Mouse (Mus musculus) brain, embryonic 14.5 days (tissue): ENCODE measurements around the gene Aak1. TPM values are rescaled to one million over a fixed set of nuclear protein-coding genes. Genes with fewer than 3 reads are reported as not detected.

Source experiments
- DNase-seq: peaks from one replicate; pipeline ENCODE4 v3.0.0-alpha.2; 2011; ENCODE audit warnings: low read depth
- CTCF ChIP-seq: fragments of 200-500 bp; IDR thresholded peaks from 2 replicates; pipeline ENCODE4 v1.5.1; 2012; ENCODE audit warnings: inconsistent platforms, mild to moderate bottlenecking, moderate library complexity, borderline replicate concordance; ENCODE audit not compliant: insufficient read depth, insufficient read length; ENCODE audit errors: extremely low read depth
- POLR2A ChIP-seq: fragments of 200-500 bp; IDR thresholded peaks from 2 replicates; pipeline ENCODE4 v1.6.1; 2012; ENCODE audit warnings: mild to moderate bottlenecking, inconsistent platforms, borderline replicate concordance; ENCODE audit not compliant: poor library complexity, insufficient read depth, insufficient read length, severe bottlenecking; ENCODE audit errors: extremely low read depth
- polyA plus RNA-seq: library from polyadenylated mRNA; depleted of rRNA; stranded (reverse); fragments of >200 nt; gene quantifications from 2 replicates; pipeline ENCODE4 v1.2.3, GENCODE M21; 2012

Aak1 gene
- polyA plus RNA-seq, 1 experiment, result 52.1 TPM

GRCm38 (mm10) chr6:86981206-86981605 is 131.9 kb downstream of the Aak1 start:
- TF ChIP-seq CTCF, result no peak
- TF ChIP-seq POLR2A, result no peak
- DNase-seq, result no peak

- no peak for DNase-seq
- no peak for TF ChIP-seq POLR2A
- 0 out of 2 replicates have a peak, but pooled peaks have one; percentile 8 for TF ChIP-seq CTCF
Observed at GRCm38 (mm10) chr6:86985314-86986106, 136.2 kb downstream of the Aak1 start.

GRCm38 (mm10) chr6:86989576-86989975 is 140.3 kb downstream of the Aak1 start:
- no peak for TF ChIP-seq POLR2A
- no peak for TF ChIP-seq CTCF
- no peak for DNase-seq

- TF ChIP-seq POLR2A (no peak), CTCF (no peak)
- no peak for DNase-seq
Observed at GRCm38 (mm10) chr6:86991041-86991440, 141.7 kb downstream of the Aak1 start.

- TF ChIP-seq CTCF, result no peak
- no peak for TF ChIP-seq POLR2A
- no peak for DNase-seq
Observed at GRCm38 (mm10) chr6:86992349-86992748, 143.0 kb downstream of the Aak1 start.

GRCm38 (mm10) chr6:86994254-86994653 is 144.9 kb downstream of the Aak1 start:
- no peak for DNase-seq
- TF ChIP-seq POLR2A (no peak), CTCF (no peak)

GRCm38 (mm10) chr6:86996629-86997307 is 147.5 kb downstream of the Aak1 start:
- DNase-seq, result peak; percentile 25
- no peak for TF ChIP-seq POLR2A
- no peak for TF ChIP-seq CTCF

- DNase-seq, result no peak
- no peak for TF ChIP-seq POLR2A
Observed at GRCm38 (mm10) chr6:86997360-86997759, 148.0 kb downstream of the Aak1 start.

- TF ChIP-seq CTCF (no peak), POLR2A (no peak)
- DNase-seq, result no peak
Observed at GRCm38 (mm10) chr6:87001995-87002394, 152.7 kb downstream of the Aak1 start.

- TF ChIP-seq POLR2A (no peak), CTCF (peak; percentile 83)
- DNase-seq, result peak; percentile 88
Observed at GRCm38 (mm10) chr6:87002521-87003055, 153.3 kb downstream of the Aak1 start.

- no peak for TF ChIP-seq POLR2A
- TF ChIP-seq CTCF, result no peak
- DNase-seq, result no peak
Observed at GRCm38 (mm10) chr6:87004099-87004498, 154.8 kb downstream of the Aak1 start.

- TF ChIP-seq CTCF (no peak), POLR2A (no peak)
- DNase-seq, result no peak
Observed at GRCm38 (mm10) chr6:87005577-87005976, 156.3 kb downstream of the Aak1 start.

- DNase-seq, result no peak
- no peak for TF ChIP-seq POLR2A
- no peak for TF ChIP-seq CTCF
Observed at GRCm38 (mm10) chr6:87008887-87009286, 159.6 kb downstream of the Aak1 start, which contains the start of gene Nfu1. Gene Nfu1 (plus strand): TSS chr6:87009236.

- DNase-seq, result peak; percentile 97
- peak; percentile 75; the same call in 1 of the 2 replicates for TF ChIP-seq POLR2A
- no peak for TF ChIP-seq CTCF
Observed at GRCm38 (mm10) chr6:87009692-87010328, 160.5 kb downstream of the Aak1 start.

- peak; percentile 60 for DNase-seq
- no peak for TF ChIP-seq POLR2A
- TF ChIP-seq CTCF, result peak; percentile 62
Observed at GRCm38 (mm10) chr6:87016916-87017315, 167.6 kb downstream of the Aak1 start.
